ENCODE assay signal across 12 mouse cellular contexts in genomic region chr16:34484921-34485320, GRCm38 (mm10).
A peak's percentile ranks its signal among the peaks of the same experiment; 100 is the strongest.
DNase-seq lines count a peak whose midpoint lies in the region; ATAC-seq and TF ChIP-seq lines count a peak whose summit lies in the region.
"Had no signal": no experiment of that assay in that cellular context is flagged by ENCODE, and none has a peak within 500 bp of the region (broad histone marks: within the 10 kb centered on the region; RNA-seq: fewer than 3 reads in every experiment).

No protein-coding gene starts in this region.

- H3K27me3 ChIP-seq in forebrain, postnatal 0 days (ENCODE audit: insufficient read depth, low read length) = no peaks in the 10 kb centered on the region
- no peaks in the 10 kb centered on the region for H3K27me3 ChIP-seq in forebrain, embryonic 12.5 days
- no peaks in the 10 kb centered on the region for H3K27me3 ChIP-seq in heart, postnatal 0 days (ENCODE audit: control insufficient read depth, insufficient read depth, low read length)
- H3K27me3 ChIP-seq: limb, embryonic 12.5 days had no signal

- H3K4me3 ChIP-seq in forebrain, postnatal 0 days (ENCODE audit: low read depth, low read length) = no peak overlapping the region
- no peak overlapping the region for H3K4me3 ChIP-seq in forebrain, embryonic 12.5 days (replicated peaks)
- no peak overlapping the region for H3K4me3 ChIP-seq in heart, postnatal 0 days (ENCODE audit: low read depth, low read length)
- H3K4me3 ChIP-seq: forebrain, embryonic 10.5 days; limb, embryonic 12.5 days had no signal

- TF ChIP-seq EP300 in heart, postnatal 0 days (IDR thresholded peaks at IDR 0.05; ENCODE audit: low read depth) = no peak

- 0 out of 2 replicates have a peak overlapping the region, but pooled peaks have one; percentile 9 for H3K27ac ChIP-seq in forebrain, postnatal 0 days (ENCODE audit: low read depth, low read length)
- H3K27ac ChIP-seq in forebrain, embryonic 12.5 days = no peak overlapping the region
- peak overlapping the region; percentile 68 for H3K27ac ChIP-seq in heart, postnatal 0 days (ENCODE audit: low read depth)
- H3K27ac ChIP-seq: forebrain, embryonic 10.5 days; limb, embryonic 12.5 days; liver, embryonic 14.5 days had no signal

- 60% methylated on average over 3 of the region's 3 CpGs for WGBS in forebrain, postnatal 0 days
- 70% methylated on average over 3 of the region's 3 CpGs for WGBS in forebrain, embryonic 12.5 days
- WGBS in heart, postnatal 0 days = 29% methylated on average over 3 of the region's 3 CpGs

- H3K4me2 ChIP-seq in forebrain, postnatal 0 days (ENCODE audit: low read depth) = no peak overlapping the region
- no peak overlapping the region for H3K4me2 ChIP-seq in forebrain, embryonic 12.5 days
- H3K4me2 ChIP-seq in heart, postnatal 0 days (ENCODE audit: low read depth, low read length) = no peak overlapping the region
- H3K4me2 ChIP-seq: limb, embryonic 12.5 days had no signal

- no peak for DNase-seq in forebrain, postnatal 0 days
- DNase-seq in heart, postnatal 0 days (ENCODE audit: low spot score) = peak; percentile 13
- no peak for DNase-seq in heart, adult 18-20 months
- DNase-seq in 3T3-L1 (ENCODE audit: low read depth, low spot score) = peak; percentile 54
- DNase-seq in adrenal gland, postnatal 36 days = peak; percentile 39 to 47
- no peak for DNase-seq in left cerebral cortex, adult 9 months (ENCODE audit: low spot score in 2 of 2)
- DNase-seq: lung, postnatal 10 days; thymus, postnatal 14 days had no signal

- no peaks in the 10 kb centered on the region for H3K9me3 ChIP-seq in forebrain, postnatal 0 days (ENCODE audit: low read length)
- no peaks in the 10 kb centered on the region for H3K9me3 ChIP-seq in forebrain, embryonic 12.5 days
- H3K9me3 ChIP-seq in heart, postnatal 0 days (replicated peaks; ENCODE audit: control insufficient read depth, low read length) = no peaks in the 10 kb centered on the region
- H3K9me3 ChIP-seq: forebrain, embryonic 10.5 days; limb, embryonic 12.5 days had no signal

- no peak for TF ChIP-seq CTCF in forebrain, postnatal 0 days (IDR thresholded peaks at IDR 0.05; ENCODE audit: low read depth)
- TF ChIP-seq CTCF in heart, postnatal 0 days (IDR thresholded peaks at IDR 0.05; ENCODE audit: low read depth) = no peak

- no peaks in the 10 kb centered on the region for H3K36me3 ChIP-seq in forebrain, postnatal 0 days (ENCODE audit: insufficient read depth)
- H3K36me3 ChIP-seq in forebrain, embryonic 12.5 days (replicated peaks) = no peaks in the 10 kb centered on the region
- H3K36me3 ChIP-seq in heart, postnatal 0 days (replicated peaks; ENCODE audit: control insufficient read depth, insufficient read depth, low read length) = no peaks in the 10 kb centered on the region
- H3K36me3 ChIP-seq: forebrain, embryonic 10.5 days; limb, embryonic 12.5 days had no signal

- ATAC-seq in forebrain, postnatal 0 days = no peak
- no peak for ATAC-seq in forebrain, embryonic 12.5 days (ENCODE audit: low FRiP score)
- ATAC-seq in heart, postnatal 0 days (ENCODE audit: insufficient read depth, low read depth) = no peak

- peaks cover 10% of the 10 kb centered on the region; the same call in 1 of the 2 replicates for H3K4me1 ChIP-seq in forebrain, postnatal 0 days (ENCODE audit: insufficient read depth)
- peaks cover 19% of the 10 kb centered on the region for H3K4me1 ChIP-seq in forebrain, embryonic 12.5 days
- peaks cover 19% of the 10 kb centered on the region for H3K4me1 ChIP-seq in heart, postnatal 0 days (ENCODE audit: control insufficient read depth, insufficient read depth)

- H3K9ac ChIP-seq in forebrain, postnatal 0 days = no peak overlapping the region
- H3K9ac ChIP-seq in forebrain, embryonic 12.5 days = no peak overlapping the region
- H3K9ac ChIP-seq in heart, postnatal 0 days (replicated peaks; ENCODE audit: low read depth, low read length) = no peak overlapping the region
- H3K9ac ChIP-seq: limb, embryonic 12.5 days; liver, embryonic 14.5 days had no signal

Comparison
In these comparisons a context has a peak if more than half of its experiments do, and no peak if none do; other contexts are left out.
1. DNase-seq: peak in heart, postnatal 0 days (single experiment), 3T3-L1 (single experiment) and adrenal gland, postnatal 36 days (2 of 2); none in forebrain, postnatal 0 days (single experiment), heart, adult 18-20 months (0 of 2) and left cerebral cortex, adult 9 months (0 of 2).